Mouse (Mus musculus): ENCODE measurements around the gene Slc44a1.

Slc44a1 gene

GRCm38 (mm10) chr4:53621084-53621483 is 180.9 kb downstream of the Slc44a1 start:
- DNase-seq = no peak

GRCm38 (mm10) chr4:53621490-53621889 is 181.3 kb downstream of the Slc44a1 start:
- DNase-seq = no peak

- no peak for DNase-seq
Observed at GRCm38 (mm10) chr4:53623711-53624110, 183.5 kb downstream of the Slc44a1 start.

GRCm38 (mm10) chr4:53624816-53625215 is 184.6 kb downstream of the Slc44a1 start:
- no peak for DNase-seq

- no peak for DNase-seq
Observed at GRCm38 (mm10) chr4:53625263-53625662, 185.1 kb downstream of the Slc44a1 start.

GRCm38 (mm10) chr4:53628924-53629323 is 188.7 kb downstream of the Slc44a1 start:
- no peak for DNase-seq

GRCm38 (mm10) chr4:53630963-53631315 is 190.7 kb downstream of the Slc44a1 start:
- DNase-seq = no peak

- peak; percentile 63 for DNase-seq
Observed at GRCm38 (mm10) chr4:53631316-53632010, 191.2 kb downstream of the Slc44a1 start, which contains the start of gene Fsd1l. TSS of gene Fsd1l (plus strand) at chr4:53631471.

GRCm38 (mm10) chr4:53632011-53632349 is 191.8 kb downstream of the Slc44a1 start:
- no peak for DNase-seq

GRCm38 (mm10) chr4:53635336-53635735 is 195.1 kb downstream of the Slc44a1 start:
- DNase-seq = no peak

- DNase-seq = no peak
Observed at GRCm38 (mm10) chr4:53637269-53637909, 197.2 kb downstream of the Slc44a1 start.

- DNase-seq = no peak
Observed at GRCm38 (mm10) chr4:53638549-53639123, 198.4 kb downstream of the Slc44a1 start.

- DNase-seq = no peak
Observed at GRCm38 (mm10) chr4:53658029-53658428, 217.8 kb downstream of the Slc44a1 start.

GRCm38 (mm10) chr4:53660711-53661110 is 220.5 kb downstream of the Slc44a1 start:
- no peak for DNase-seq

All from liver (tissue).